26 mouse cellular contexts compared by ENCODE assay signal in the genomic region with DNA sequence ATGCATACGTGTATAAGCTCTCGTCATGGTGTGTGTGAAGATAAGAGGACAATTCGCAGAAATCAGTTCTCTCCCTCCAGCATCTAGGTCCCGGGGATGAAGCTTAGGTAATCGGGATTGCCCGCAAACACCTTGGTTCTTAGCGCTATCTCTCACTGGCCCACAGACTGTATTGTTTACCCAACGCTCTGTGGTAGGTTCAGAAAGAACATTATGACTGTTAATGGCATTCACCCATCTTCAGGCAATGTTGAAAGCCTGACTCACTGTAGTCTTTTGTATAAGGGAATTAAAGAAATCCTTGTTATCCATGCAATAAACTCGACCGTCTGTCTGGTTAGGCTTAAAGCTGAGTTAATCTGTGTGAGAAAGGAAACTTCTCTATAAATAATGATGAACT.
A peak's percentile ranks its signal among the peaks of the same experiment; 100 is the strongest.
DNase-seq lines count a peak whose midpoint lies in the region; ATAC-seq and TF ChIP-seq lines count a peak whose summit lies in the region.
"Had no signal": no experiment of that assay in that cellular context is flagged by ENCODE, and none has a peak within 500 bp of the region (broad histone marks: within the 10 kb centered on the region; RNA-seq: fewer than 3 reads in every experiment).

No protein-coding gene starts in this region.

- no peaks in the 10 kb centered on the region for H3K36me3 ChIP-seq in stomach, embryonic 14.5 days (ENCODE audit: control insufficient read depth, insufficient read depth, low read length)
- H3K36me3 ChIP-seq in stomach, postnatal 0 days (ENCODE audit: control insufficient read depth, insufficient read depth, low read length): no peaks in the 10 kb centered on the region
- no peaks in the 10 kb centered on the region for H3K36me3 ChIP-seq in heart, embryonic 10.5 days
- H3K36me3 ChIP-seq in forebrain, embryonic 11.5 days (ENCODE audit: control insufficient read depth, insufficient read depth, low read length): no peaks in the 10 kb centered on the region
- H3K36me3 ChIP-seq: embryonic facial prominence, embryonic 10.5 days; embryonic facial prominence, embryonic 13.5 days; heart, embryonic 13.5 days; hindbrain, embryonic 12.5 days; hindbrain, embryonic 15.5 days had no signal

- no peaks in the 10 kb centered on the region for H3K9me3 ChIP-seq in stomach, embryonic 14.5 days (ENCODE audit: control insufficient read depth, low read depth, low read length)
- H3K9me3 ChIP-seq in stomach, postnatal 0 days (ENCODE audit: control insufficient read depth, low read length): no peaks in the 10 kb centered on the region
- H3K9me3 ChIP-seq in heart, embryonic 10.5 days: no peaks in the 10 kb centered on the region
- H3K9me3 ChIP-seq in forebrain, embryonic 11.5 days (ENCODE audit: control insufficient read depth, low read length): no peaks in the 10 kb centered on the region
- H3K9me3 ChIP-seq: hindbrain, embryonic 12.5 days; hindbrain, embryonic 15.5 days had no signal

- no peak overlapping the region for H3K4me3 ChIP-seq in stomach, embryonic 14.5 days (ENCODE audit: low read depth, low read length)
- H3K4me3 ChIP-seq in stomach, postnatal 0 days (ENCODE audit: low read depth, low read length): no peak overlapping the region
- H3K4me3 ChIP-seq in heart, embryonic 10.5 days: no peak overlapping the region
- no peak overlapping the region for H3K4me3 ChIP-seq in forebrain, embryonic 11.5 days (ENCODE audit: low read depth, low read length)
- H3K4me3 ChIP-seq: embryonic facial prominence, embryonic 10.5 days; embryonic facial prominence, embryonic 13.5 days; erythroblast, embryonic 14.5 days; forebrain, embryonic 13.5 days; gastrocnemius, adult 2 months; heart, embryonic 13.5 days; hindbrain, embryonic 12.5 days; hindbrain, embryonic 15.5 days had no signal

- TF ChIP-seq CTCF in Patski (IDR thresholded peaks at IDR 0.05): no peak
- TF ChIP-seq CTCF in stomach, postnatal 0 days (IDR thresholded peaks at IDR 0.05; ENCODE audit: low read depth): no peak

- DNase-seq in Muller cell, postnatal 12 days (ENCODE audit: inconsistent ontology term): peak; percentile 19
- DNase-seq in Patski (ENCODE audit: low read depth, low spot score): peak; percentile 59
- peak; percentile 23 for DNase-seq in stomach, postnatal 0 days (ENCODE audit: low spot score)
- DNase-seq in heart, postnatal 14 days: no peak
- DNase-seq in heart, embryonic 10.5 days (ENCODE audit: low spot score): no peak
- DNase-seq in forebrain, embryonic 11.5 days (ENCODE audit: low spot score): no peak
- DNase-seq: adrenal gland, postnatal 10 days; adrenal gland, postnatal 36 days; cerebellum, adult 11 months; cerebellum, adult 2 months; cerebellum, adult 9-11 months; cerebellum, postnatal 25 days; gastrocnemius, adult 2 months; gastrocnemius, postnatal 14 days; heart, adult 18-20 months; kidney, adult 11 months had no signal

- H3K9ac ChIP-seq in stomach, embryonic 14.5 days (replicated peaks; ENCODE audit: low read depth, low read length): no peak overlapping the region
- no peak overlapping the region for H3K9ac ChIP-seq in stomach, postnatal 0 days (ENCODE audit: low read length)
- H3K9ac ChIP-seq in forebrain, embryonic 11.5 days (ENCODE audit: low read length): no peak overlapping the region
- H3K9ac ChIP-seq: embryonic facial prominence, embryonic 13.5 days; forebrain, embryonic 13.5 days; heart, embryonic 13.5 days; hindbrain, embryonic 12.5 days; hindbrain, embryonic 15.5 days had no signal

- intact Hi-C loops in heart, postnatal 14 days (cut with DNase I): no loop called here

- peak; percentile 44 for ATAC-seq in Patski
- ATAC-seq in stomach, embryonic 14.5 days (ENCODE audit: insufficient number of reproducible peaks, insufficient read depth, low FRiP score, low read depth): peak; percentile 53; the same call in 1 of the 2 replicates
- peak; percentile 55 for ATAC-seq in stomach, postnatal 0 days (ENCODE audit: low FRiP score, low TSS enrichment)
- ATAC-seq in forebrain, embryonic 11.5 days (replicated peaks; ENCODE audit: low FRiP score): no peak
- ATAC-seq: CD4-positive, CD25-positive, alpha-beta regulatory T cell, adult 4 months; forebrain, embryonic 13.5 days; forebrain, embryonic 16.5 days had no signal

- CTCF ChIA-PET in Patski (lab: Charles Lee): interaction anchor here (1.0 to 1.1 kb wide), 2 partner anchors 17 to 42 kb away, joined by 3 read pairs; no protein-coding TSS in a partner anchor

- no peak overlapping the region for H3K4me2 ChIP-seq in stomach, embryonic 14.5 days (replicated peaks; ENCODE audit: low read depth, low read length)
- 0 out of 2 replicates have a peak overlapping the region, but pooled peaks have one; percentile 11 for H3K4me2 ChIP-seq in stomach, postnatal 0 days (replicated peaks; ENCODE audit: low read depth)
- no peak overlapping the region for H3K4me2 ChIP-seq in forebrain, embryonic 11.5 days (ENCODE audit: low read depth, low read length, severe bottlenecking)
- H3K4me2 ChIP-seq: embryonic facial prominence, embryonic 13.5 days; forebrain, embryonic 13.5 days; heart, embryonic 13.5 days; hindbrain, embryonic 12.5 days; hindbrain, embryonic 15.5 days had no signal

- no peak for TF ChIP-seq EP300 in stomach, postnatal 0 days (optimal IDR thresholded peaks at IDR 0.05)

- no peaks in the 10 kb centered on the region for H3K27me3 ChIP-seq in Patski
- H3K27me3 ChIP-seq in stomach, embryonic 14.5 days (ENCODE audit: control insufficient read depth, insufficient read depth, low read length): no peaks in the 10 kb centered on the region
- H3K27me3 ChIP-seq in stomach, postnatal 0 days (ENCODE audit: control insufficient read depth, insufficient read depth, low read length): no peaks in the 10 kb centered on the region
- no peaks in the 10 kb centered on the region for H3K27me3 ChIP-seq in heart, embryonic 10.5 days (ENCODE audit: insufficient read depth, poor library complexity, severe bottlenecking)
- H3K27me3 ChIP-seq in forebrain, embryonic 11.5 days (ENCODE audit: control insufficient read depth, insufficient read depth, low read length): no peaks in the 10 kb centered on the region
- H3K27me3 ChIP-seq: embryonic facial prominence, embryonic 13.5 days; forebrain, embryonic 13.5 days; heart, embryonic 13.5 days; hindbrain, embryonic 12.5 days; hindbrain, embryonic 15.5 days had no signal

- H3K27ac ChIP-seq in stomach, embryonic 14.5 days (ENCODE audit: low read length): no peak overlapping the region; the same call in 1 of the 2 replicates
- H3K27ac ChIP-seq in stomach, postnatal 0 days (replicated peaks): no peak overlapping the region
- no peak overlapping the region for H3K27ac ChIP-seq in heart, embryonic 10.5 days
- H3K27ac ChIP-seq in forebrain, embryonic 11.5 days (ENCODE audit: low read depth, low read length): no peak overlapping the region
- H3K27ac ChIP-seq: embryonic facial prominence, embryonic 10.5 days; embryonic facial prominence, embryonic 13.5 days; forebrain, embryonic 13.5 days; gastrocnemius, adult 2 months; heart, embryonic 13.5 days; hindbrain, embryonic 12.5 days; hindbrain, embryonic 15.5 days had no signal

- in situ Hi-C loops in Patski (cut with MboI; ENCODE audit: low pct_unique_long_range_greater_than_20kb): no loop called here

- 36% methylated on average over 10 of the region's 10 CpGs for WGBS in stomach, embryonic 14.5 days
- 22% methylated on average over 10 of the region's 10 CpGs for WGBS in stomach, postnatal 0 days
- WGBS in heart, embryonic 10.5 days: 63% methylated on average over 10 of the region's 10 CpGs
- WGBS in forebrain, embryonic 11.5 days: 83% methylated on average over 10 of the region's 10 CpGs

- H3K4me1 ChIP-seq in stomach, embryonic 14.5 days (ENCODE audit: control insufficient read depth, insufficient read depth, low read length): peaks cover 8% of the 10 kb centered on the region; the same call in 1 of the 2 replicates
- H3K4me1 ChIP-seq in stomach, postnatal 0 days (replicated peaks; ENCODE audit: control insufficient read depth, insufficient read depth): 0 out of 2 replicates have a peak, but pooled peaks cover 4% of the 10 kb centered on the region
- peaks cover 9% of the 10 kb centered on the region for H3K4me1 ChIP-seq in heart, embryonic 10.5 days
- no peaks in the 10 kb centered on the region for H3K4me1 ChIP-seq in forebrain, embryonic 11.5 days (replicated peaks; ENCODE audit: control insufficient read depth, insufficient read depth, low read length)
- H3K4me1 ChIP-seq: embryonic facial prominence, embryonic 10.5 days; forebrain, embryonic 13.5 days; hindbrain, embryonic 12.5 days; hindbrain, embryonic 15.5 days had no signal

- POLR2A ChIA-PET in Patski (lab: Charles Lee): interaction anchor here (0.6 to 0.8 kb wide), 2 partner anchors 17 to 93 kb away, joined by 3 read pairs; no protein-coding TSS in a partner anchor

Comparison
In these comparisons a context has a peak if more than half of its experiments do, and no peak if none do; other contexts are left out.
1. DNase-seq: peak in Muller cell, postnatal 12 days (single experiment), Patski (single experiment) and stomach, postnatal 0 days (single experiment); none in heart, postnatal 14 days (0 of 2), heart, embryonic 10.5 days (single experiment) and forebrain, embryonic 11.5 days (single experiment).